Mouse (Mus musculus): ENCODE results near the gene Clybl.

- TF ChIP-seq CTCF (IDR thresholded peaks at IDR 0.05; ENCODE audit: low read depth) (no peak), EP300 (optimal IDR thresholded peaks at IDR 0.05) (no peak)
Measured at GRCm38 (mm10) chr14:122357316-122357715, 175.8 kb downstream of the Clybl start.

All from stomach, postnatal 0 days (tissue).